ENCODE assay signal across 8 mouse cellular contexts in the genomic region with DNA sequence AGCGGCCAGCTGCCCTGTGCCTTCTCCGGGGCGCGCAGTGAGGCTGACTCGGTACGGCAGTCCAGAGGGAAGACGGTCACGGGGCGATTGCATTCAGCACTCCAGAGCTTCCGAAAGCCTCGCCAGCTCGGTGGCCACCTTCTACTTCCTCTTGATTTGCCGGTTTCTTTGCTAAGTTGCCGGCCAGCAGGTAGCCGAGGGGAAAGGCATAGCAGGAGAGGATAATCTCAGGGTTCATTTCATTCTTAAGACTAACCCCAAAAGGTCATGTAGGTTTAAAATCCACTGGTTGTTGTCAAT. TPM values are rescaled to one million over a fixed set of nuclear protein-coding genes. Genes with fewer than 3 reads are reported as not detected.
DNase-seq lines count a peak whose midpoint lies in the region; ATAC-seq and TF ChIP-seq lines count a peak whose summit lies in the region.

No protein-coding gene starts in this region.

- no peak for TF ChIP-seq POLR2A in testis, adult 2 months (IDR thresholded peaks at IDR 0.05; ENCODE audit: control insufficient read depth, low read depth, low read length)

- TF ChIP-seq CTCF in testis, adult 2 months (IDR thresholded peaks at IDR 0.05; ENCODE audit: control insufficient read depth, insufficient read depth, insufficient replicate concordance, low read depth, low read length): no peak

- H3K9ac ChIP-seq in liver, embryonic 13.5 days: peak overlapping the region; percentile 43; the same call in 1 of the 2 replicates

- H3K4me1 ChIP-seq in testis, adult 2 months (ENCODE audit: control insufficient read depth, insufficient read depth, low read length): peaks cover 4% of the 10 kb centered on the region
- H3K4me1 ChIP-seq in liver, embryonic 13.5 days (replicated peaks): peaks cover 9% of the 10 kb centered on the region

- no peaks in the 10 kb centered on the region; the same call in 1 of the 2 replicates for H3K27me3 ChIP-seq in testis, adult 2 months (ENCODE audit: control insufficient read depth, insufficient read depth, low read length)
- peaks cover 49% of the 10 kb centered on the region for H3K27me3 ChIP-seq in liver, embryonic 13.5 days

- H3K9me3 ChIP-seq in liver, embryonic 13.5 days (replicated peaks): no peaks in the 10 kb centered on the region

- peak; percentile 73 for DNase-seq in cerebellum, adult 9-10 months
- no peak for DNase-seq in cerebellum, postnatal 36 days
- no peak for DNase-seq in testis, postnatal 14 days (ENCODE audit: low spot score)
- DNase-seq in liver, embryonic 13.5 days: no peak
- DNase-seq in thymus, postnatal 0 days (ENCODE audit: low spot score): no peak
- no peak for DNase-seq in adrenal gland, adult 18-20 months (ENCODE audit: low spot score in 2 of 2)
- no peak for DNase-seq in left cerebral cortex, adult 9 months (ENCODE audit: low spot score in 2 of 2)

- H3K4me2 ChIP-seq in liver, embryonic 13.5 days: peak overlapping the region; percentile 84

- WGBS in liver, embryonic 13.5 days (ENCODE audit: insufficient replicate concordance): 0% methylated on average over 15 of the region's 15 CpGs

- H3K36me3 ChIP-seq in testis, adult 2 months (ENCODE audit: control insufficient read depth, insufficient read depth, low read length): no peaks in the 10 kb centered on the region
- H3K36me3 ChIP-seq in liver, embryonic 13.5 days: no peaks in the 10 kb centered on the region

- H3K27ac ChIP-seq in testis, adult 2 months (ENCODE audit: control insufficient read depth, insufficient read depth, low read depth, low read length): no peak overlapping the region
- no peak overlapping the region for H3K27ac ChIP-seq in liver, embryonic 13.5 days

- ATAC-seq in liver, embryonic 13.5 days (ENCODE audit: low read depth): no peak

- peak overlapping the region; percentile 75 for H3K4me3 ChIP-seq in testis, adult 2 months (ENCODE audit: control insufficient read depth, low read depth, low read length)
- H3K4me3 ChIP-seq in liver, embryonic 13.5 days (replicated peaks): peak overlapping the region; percentile 63

RNA-seq across cellular contexts. Expression of a gene that starts 2.6 kb away (rescaled TPM):
- polyA plus RNA-seq in testis, adult 2 months (2012; rRNA removed): 1.5 and 2.2 TPM in 2 replicates
- 2.2 and 3.0 TPM in 2 replicates for polyA plus RNA-seq in liver, embryonic 13.5 days (2015; fragmentation: Nextera tagmentation; extraction: Ambion mirVana)
- polyA plus RNA-seq in thymus, postnatal 0 days (2015; fragmentation: Nextera tagmentation; extraction: Ambion mirVana): 0.65 and 0.75 TPM in 2 replicates
- 1 to 10 TPM; 1.6 to 2.3 TPM for total RNA-seq in adrenal gland, adult 18-20 months (2021)
